8 mouse cellular contexts compared by ENCODE assay signal in the genomic region with DNA sequence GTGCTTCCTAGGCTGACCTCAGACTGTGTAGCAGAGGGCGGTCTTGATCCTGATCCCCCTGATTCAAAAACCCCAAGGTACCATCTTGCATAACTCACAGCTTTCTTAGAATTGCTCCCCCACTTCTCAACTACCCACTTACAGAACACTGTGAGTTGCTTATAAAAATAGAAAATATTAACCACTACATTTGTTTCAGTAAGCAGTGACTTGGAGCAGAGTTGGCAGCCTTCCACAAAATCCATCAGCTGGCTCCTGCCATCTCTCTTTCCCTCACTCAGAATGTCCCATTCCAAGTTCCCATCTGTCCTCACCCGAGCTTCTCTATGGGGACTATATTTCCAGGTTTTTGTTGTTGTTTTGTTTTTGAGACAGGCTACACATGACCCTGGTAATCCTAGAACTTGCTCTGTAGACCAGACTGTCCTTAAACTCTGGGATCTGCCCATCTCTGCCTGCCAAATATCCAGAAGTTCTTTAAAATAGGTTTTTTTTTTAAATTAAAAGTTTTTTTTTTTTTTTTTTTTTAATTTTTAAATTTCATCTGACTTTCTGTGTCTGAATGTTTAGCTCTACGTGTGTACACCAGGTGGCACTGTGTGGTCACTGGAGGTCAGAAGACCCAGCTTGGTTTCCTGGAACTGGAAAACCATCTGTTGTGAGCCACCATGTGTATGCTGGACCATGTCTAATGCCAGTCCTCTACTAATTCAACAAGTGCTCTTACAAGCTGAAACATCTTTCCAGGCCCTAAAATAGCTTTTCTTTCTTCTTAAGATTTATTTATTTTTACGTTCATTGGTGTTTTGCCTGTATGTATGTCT. TPM values are rescaled to one million over a fixed set of nuclear protein-coding genes. Genes with fewer than 3 reads are reported as not detected.
DNase-seq lines count a peak whose midpoint lies in the region; ATAC-seq and TF ChIP-seq lines count a peak whose summit lies in the region.

No protein-coding gene starts in this region.

- H3K9ac ChIP-seq in kidney, embryonic 15.5 days, result no peak overlapping the region

- no peaks in the 10 kb centered on the region for H3K9me3 ChIP-seq in kidney, embryonic 15.5 days (replicated peaks)
- H3K9me3 ChIP-seq in embryonic facial prominence, embryonic 10.5 days, result no peaks in the 10 kb centered on the region

- H3K27me3 ChIP-seq in cerebellum, adult 2 months (ENCODE audit: control insufficient read depth, insufficient read depth, low read length), result no peaks in the 10 kb centered on the region
- no peaks in the 10 kb centered on the region for H3K27me3 ChIP-seq in kidney, adult 2 months (replicated peaks; ENCODE audit: control insufficient read depth, insufficient read depth, low read length)
- no peaks in the 10 kb centered on the region for H3K27me3 ChIP-seq in kidney, embryonic 15.5 days
- no peaks in the 10 kb centered on the region for H3K27me3 ChIP-seq in embryonic facial prominence, embryonic 10.5 days (replicated peaks; ENCODE audit: low read depth, poor library complexity, severe bottlenecking)

- no peaks in the 10 kb centered on the region; the same call in 1 of the 2 replicates for H3K36me3 ChIP-seq in kidney, adult 2 months (ENCODE audit: control insufficient read depth, insufficient read depth, low read length)
- peaks cover 15% of the 10 kb centered on the region for H3K36me3 ChIP-seq in kidney, embryonic 15.5 days
- peaks cover 22% of the 10 kb centered on the region for H3K36me3 ChIP-seq in embryonic facial prominence, embryonic 10.5 days (replicated peaks)

- DNase-seq in cerebellum, adult 2 months, result peak; percentile 25 to 44
- DNase-seq in cerebellum, adult 11-12 months, result no peak
- DNase-seq in kidney, adult 2 months, result peak; percentile 61
- peak; percentile 51 for DNase-seq in CD4-positive helper T cell, adult 2 months (ENCODE audit: low read depth, low spot score)
- peak; percentile 51 for DNase-seq in embryonic facial prominence, embryonic 10.5 days (ENCODE audit: low spot score)
- no peak for DNase-seq in lung, adult 2 months
- DNase-seq in neural tube, embryonic 10.5 days (ENCODE audit: extremely low spot score, low spot score), result no peak

- no peak overlapping the region for H3K4me2 ChIP-seq in kidney, embryonic 15.5 days

- ATAC-seq in kidney, embryonic 15.5 days (replicated peaks; ENCODE audit: low FRiP score), result no peak

- H3K27ac ChIP-seq in cerebellum, adult 2 months (ENCODE audit: insufficient read depth, low read length), result no peak overlapping the region
- no peak overlapping the region for H3K27ac ChIP-seq in kidney, adult 2 months (ENCODE audit: insufficient read depth, low read depth, low read length)
- no peak overlapping the region for H3K27ac ChIP-seq in kidney, embryonic 15.5 days
- no peak overlapping the region for H3K27ac ChIP-seq in embryonic facial prominence, embryonic 10.5 days (replicated peaks)

- TF ChIP-seq POLR2A in cerebellum, adult 2 months (IDR thresholded peaks at IDR 0.05; ENCODE audit: borderline replicate concordance, insufficient read depth, low read length), result no peak
- no peak for TF ChIP-seq POLR2A in kidney, adult 2 months (IDR thresholded peaks at IDR 0.05; ENCODE audit: low read depth, low read length)
- TF ChIP-seq POLR2A in lung, adult 2 months (IDR thresholded peaks at IDR 0.05; ENCODE audit: borderline replicate concordance, extremely low read depth, low read depth, low read length), result no peak

- 42% methylated on average over 4 of the region's 4 CpGs for WGBS in cerebellum, adult 2 months
- WGBS in kidney, adult 2 months, result 55% methylated on average over 4 of the region's 4 CpGs
- 65% methylated on average over 4 of the region's 4 CpGs for WGBS in kidney, embryonic 15.5 days
- WGBS in embryonic facial prominence, embryonic 10.5 days, result 67% methylated on average over 4 of the region's 4 CpGs
- 58% methylated on average over 4 of the region's 4 CpGs for WGBS in lung, adult 2 months

- TF ChIP-seq CTCF in cerebellum, adult 2 months (IDR thresholded peaks at IDR 0.05; ENCODE audit: borderline replicate concordance, insufficient read depth, low read depth, low read length), result peak; percentile 57; the same call in 1 of the 2 replicates
- TF ChIP-seq CTCF in kidney, adult 2 months (conservative IDR thresholded peaks at IDR 0.05; ENCODE audit: insufficient read depth, insufficient read length, low read depth, low read length), result peak; percentile 63
- TF ChIP-seq CTCF in lung, adult 2 months (IDR thresholded peaks at IDR 0.05; ENCODE audit: insufficient read depth, low read length), result peak; percentile 53

- no peaks in the 10 kb centered on the region for H3K4me1 ChIP-seq in cerebellum, adult 2 months (ENCODE audit: control insufficient read depth, insufficient read depth, low read length)
- H3K4me1 ChIP-seq in kidney, adult 2 months (ENCODE audit: control insufficient read depth, insufficient read depth, low read length), result peaks cover 5% of the 10 kb centered on the region; the same call in 1 of the 2 replicates
- peaks cover 18% of the 10 kb centered on the region for H3K4me1 ChIP-seq in kidney, embryonic 15.5 days
- peaks cover 15% of the 10 kb centered on the region for H3K4me1 ChIP-seq in embryonic facial prominence, embryonic 10.5 days
- H3K4me1 ChIP-seq in lung, adult 2 months (ENCODE audit: control insufficient read depth, insufficient read depth, low read length), result peaks cover 6% of the 10 kb centered on the region

- H3K4me3 ChIP-seq in cerebellum, adult 2 months (replicated peaks; ENCODE audit: insufficient read depth, low read depth, low read length), result no peak overlapping the region
- no peak overlapping the region for H3K4me3 ChIP-seq in kidney, adult 2 months (ENCODE audit: insufficient read depth, low read depth, low read length)
- H3K4me3 ChIP-seq in kidney, embryonic 15.5 days (replicated peaks), result no peak overlapping the region
- no peak overlapping the region for H3K4me3 ChIP-seq in embryonic facial prominence, embryonic 10.5 days
- H3K4me3 ChIP-seq in lung, adult 2 months (replicated peaks; ENCODE audit: extremely low read depth, low read depth, low read length), result no peak overlapping the region

RNA-seq across cellular contexts. Expression of gene Rpl24, which starts 1.7 kb away (rescaled TPM):
- 411 and 431 TPM in 2 replicates for polyA plus RNA-seq in cerebellum, adult 2 months (2012; rRNA removed)
- 175 and 226 TPM in 2 replicates for polyA plus RNA-seq in kidney, adult 2 months (2012; rRNA removed)
- polyA plus RNA-seq in kidney, embryonic 15.5 days (2015; fragmentation: Nextera tagmentation; extraction: Ambion mirVana), result 771 and 828 TPM in 2 replicates
- polyA plus RNA-seq in embryonic facial prominence, embryonic 10.5 days (2016; fragmentation: Nextera tagmentation; extraction: Ambion mirVana), result 735 and 738 TPM in 2 replicates
- polyA plus RNA-seq in lung, adult 2 months (2012; rRNA removed), result 61.7 and 86.4 TPM in 2 replicates

RNA-seq across cellular contexts. Expression of gene Zbtb11, which starts 9.3 kb away (rescaled TPM):
- 25.5 and 27.5 TPM in 2 replicates for polyA plus RNA-seq in cerebellum, adult 2 months (2012; rRNA removed)
- polyA plus RNA-seq in kidney, adult 2 months (2012; rRNA removed), result 2.9 and 3.2 TPM in 2 replicates
- polyA plus RNA-seq in kidney, embryonic 15.5 days (2015; fragmentation: Nextera tagmentation; extraction: Ambion mirVana), result 19.5 and 19.9 TPM in 2 replicates
- 17.1 and 18.7 TPM in 2 replicates for polyA plus RNA-seq in embryonic facial prominence, embryonic 10.5 days (2016; fragmentation: Nextera tagmentation; extraction: Ambion mirVana)
- 3.3 and 3.7 TPM in 2 replicates for polyA plus RNA-seq in lung, adult 2 months (2012; rRNA removed)

RNA-seq across cellular contexts. Expression of gene Cep97, which starts 29.7 kb away (rescaled TPM):
- 9.9 and 11.5 TPM in 2 replicates for polyA plus RNA-seq in cerebellum, adult 2 months (2012; rRNA removed)
- polyA plus RNA-seq in kidney, adult 2 months (2012; rRNA removed), result 1.5 and 2.5 TPM in 2 replicates
- polyA plus RNA-seq in kidney, embryonic 15.5 days (2015; fragmentation: Nextera tagmentation; extraction: Ambion mirVana), result 13.0 and 13.7 TPM in 2 replicates
- 17.6 and 17.9 TPM in 2 replicates for polyA plus RNA-seq in embryonic facial prominence, embryonic 10.5 days (2016; fragmentation: Nextera tagmentation; extraction: Ambion mirVana)
- polyA plus RNA-seq in lung, adult 2 months (2012; rRNA removed), result 0.55 and 1.6 TPM in 2 replicates

Comparison
In these comparisons a context has a peak if more than half of its experiments do, and no peak if none do; other contexts are left out.
1. DNase-seq: peak in cerebellum, adult 2 months (2 of 2), kidney, adult 2 months (single experiment), CD4-positive helper T cell, adult 2 months (single experiment) and embryonic facial prominence, embryonic 10.5 days (single experiment); none in cerebellum, adult 11-12 months (single experiment), lung, adult 2 months (single experiment) and neural tube, embryonic 10.5 days (single experiment).
2. Peak in every context shown above with its lines, with median percentiles within 50 percentile points of each other: CTCF ChIP-seq.